Mouse (Mus musculus) MEL (cell line): ENCODE data around the gene Ube2t. TPM values are rescaled to one million over a fixed set of nuclear protein-coding genes. Genes with fewer than 3 reads are reported as not detected.

ENCODE experiments used
- DNase-seq: peaks from one replicate; pipeline ENCODE4 v3.0.0; 2011; ENCODE audit warnings: low read depth, low spot score
- H3K27ac ChIP-seq: 2 replicates; pipeline ENCODE4 v1.5.1; 2012; ENCODE audit warnings: low read depth, mild to moderate bottlenecking, control low read depth, low read length, moderate library complexity; ENCODE audit not compliant: control insufficient read depth
- H3K27me3 ChIP-seq, 2 experiments: fragments of 150-350 bp in 1 of 2; sonication (generic) in 1 of 2; 2 replicates each; pipeline ENCODE4 v1.6.1; 2012; ENCODE audit warnings: low read length in 2 of 2, mild to moderate bottlenecking in 2 of 2, improper control_type of control experiment in 1 of 2, moderate library complexity in 1 of 2; ENCODE audit not compliant: insufficient read depth in 2 of 2, control insufficient read depth in 1 of 2
- H3K36me3 ChIP-seq, 2 experiments: 2 replicates each; pipeline ENCODE4 v1.6.1; 2012 to 2014; ENCODE audit warnings: low read length in 2 of 2, improper control_type of control experiment in 1 of 2, inconsistent platforms in 1 of 2, mild to moderate bottlenecking in 1 of 2; ENCODE audit not compliant: insufficient read depth in 2 of 2, control insufficient read depth in 1 of 2
- H3K4me1 ChIP-seq, 2 experiments: fragments of 150-350 bp in 1 of 2; sonication (generic) in 1 of 2; 2 replicates each; pipeline ENCODE4 v1.6.1; 2012; ENCODE audit warnings: low read length in 2 of 2, improper control_type of control experiment in 1 of 2, mild to moderate bottlenecking in 1 of 2; ENCODE audit not compliant: insufficient read depth in 2 of 2, control insufficient read depth in 1 of 2
- H3K4me3 ChIP-seq, 2 experiments: fragments of 150-350 bp in 1 of 2; sonication (generic) in 1 of 2; 2 replicates each; pipeline ENCODE4 v1.5.1; 2012; ENCODE audit warnings: low read depth in 2 of 2, low read length in 2 of 2, mild to moderate bottlenecking in 2 of 2, moderate library complexity in 2 of 2, control low read depth in 1 of 2, improper control_type of control experiment in 1 of 2; ENCODE audit not compliant: control insufficient read depth in 1 of 2, insufficient read depth in 1 of 2
- H3K79me2 ChIP-seq: 2 replicates; pipeline ENCODE4 v1.6.1; 2012; ENCODE audit warnings: mild to moderate bottlenecking, low read length, moderate library complexity; ENCODE audit not compliant: control insufficient read depth, poor library complexity, insufficient read depth
- H3K9ac ChIP-seq: 2 replicates; pipeline ENCODE4 v1.6.1; 2012; ENCODE audit warnings: low read depth, mild to moderate bottlenecking, control low read depth, low read length, moderate library complexity; ENCODE audit not compliant: control insufficient read depth, poor library complexity, severe bottlenecking
- H3K9me3 ChIP-seq: fragments of 150-350 bp; sonication (generic); replicated peaks from 2 replicates; pipeline ENCODE4 v1.6.1; 2012; ENCODE audit warnings: mild to moderate bottlenecking, low read length, improper control_type of control experiment, moderate library complexity; ENCODE audit not compliant: insufficient read depth
- EP300 ChIP-seq, 2 experiments: IDR thresholded peaks; 2 replicates each; pipeline ENCODE4 v1.6.1; 2011; ENCODE audit warnings: improper control_type of control experiment in 2 of 2, low read length in 2 of 2, low read depth in 1 of 2, mild to moderate bottlenecking in 1 of 2
- ETS1 ChIP-seq: IDR thresholded peaks from 2 replicates; pipeline ENCODE4 v1.6.1; 2012; ENCODE audit warnings: low read depth, mild to moderate bottlenecking, inconsistent platforms, low read length, improper control_type of control experiment, moderate library complexity
- JUND ChIP-seq: IDR thresholded peaks from 2 replicates; pipeline ENCODE4 v1.6.1; 2011; ENCODE audit warnings: low read depth, mild to moderate bottlenecking, improper control_type of control experiment, low read length
- KAT2A ChIP-seq: conservative IDR thresholded peaks from 2 replicates; pipeline ENCODE4 v1.6.1; 2012; ENCODE audit warnings: low read depth, low read length, improper control_type of control experiment, inconsistent platforms
- MAFK ChIP-seq: IDR thresholded peaks from 2 replicates; pipeline ENCODE4 v1.6.1; 2011; ENCODE audit warnings: low read depth, mild to moderate bottlenecking, low read length, improper control_type of control experiment, borderline replicate concordance
- MAX ChIP-seq: IDR thresholded peaks from 2 replicates; pipeline ENCODE4 v1.6.1; 2011; ENCODE audit warnings: low read length, improper control_type of control experiment
- MEF2A ChIP-seq: IDR thresholded peaks from 2 replicates; pipeline ENCODE4 v1.6.1; 2014; ENCODE audit warnings: low read depth, mild to moderate bottlenecking, inconsistent platforms, low read length, improper control_type of control experiment; ENCODE audit not compliant: poor library complexity, insufficient replicate concordance, severe bottlenecking; ENCODE audit errors: extremely low read depth
- MXI1 ChIP-seq: IDR thresholded peaks from 2 replicates; pipeline ENCODE4 v1.6.1; 2011; ENCODE audit warnings: mild to moderate bottlenecking, low read depth, low read length, improper control_type of control experiment
- NELFE ChIP-seq: IDR thresholded peaks from 2 replicates; pipeline ENCODE4 v1.6.1; 2011; ENCODE audit warnings: low read depth, low read length, improper control_type of control experiment
- NRF1 ChIP-seq: IDR thresholded peaks from 2 replicates; pipeline ENCODE4 v1.6.1; 2014; ENCODE audit warnings: low read depth, mild to moderate bottlenecking, inconsistent platforms, low read length, improper control_type of control experiment, moderate library complexity; ENCODE audit not compliant: poor library complexity, insufficient read depth, severe bottlenecking
- POLR2A ChIP-seq, 2 experiments: IDR thresholded peaks; 2 replicates each; pipeline ENCODE4 v1.6.1; 2011 to 2012; ENCODE audit warnings: low read length in 2 of 2, mild to moderate bottlenecking in 2 of 2, control low read depth in 1 of 2, improper control_type of control experiment in 1 of 2, low read depth in 1 of 2, moderate library complexity in 1 of 2; ENCODE audit not compliant: control insufficient read depth in 1 of 2, insufficient read depth in 1 of 2, poor library complexity in 1 of 2
- POLR2AphosphoS5 ChIP-seq: IDR thresholded peaks from 2 replicates; pipeline ENCODE4 v1.6.1; 2012; ENCODE audit warnings: low read depth, borderline replicate concordance, mild to moderate bottlenecking, inconsistent platforms, low read length, moderate library complexity, mixed read lengths
- TBP ChIP-seq: IDR thresholded peaks from 2 replicates; pipeline ENCODE4 v1.8.0; 2011; ENCODE audit warnings: low read depth, low read length, improper control_type of control experiment
- UBTF ChIP-seq: IDR thresholded peaks from 2 replicates; pipeline ENCODE4 v1.6.1; 2012; ENCODE audit warnings: low read depth, mild to moderate bottlenecking, inconsistent platforms, low read length, improper control_type of control experiment, moderate library complexity, borderline replicate concordance; ENCODE audit not compliant: insufficient read depth
- ZC3H11A ChIP-seq: IDR thresholded peaks from 2 replicates; pipeline ENCODE4 v1.6.1; 2012; ENCODE audit warnings: low read depth, mild to moderate bottlenecking, inconsistent platforms, low read length, improper control_type of control experiment
- ZKSCAN1 ChIP-seq: IDR thresholded peaks from 2 replicates; pipeline ENCODE4 v1.6.1; 2012; ENCODE audit warnings: low read depth, mild to moderate bottlenecking, inconsistent platforms, low read length, improper control_type of control experiment, moderate library complexity
- polyA plus RNA-seq, 2 experiments: library from polyadenylated mRNA; stranded (reverse) in 1 of 2; unstranded in 1 of 2; fragments of >175 nt in 1 of 2; fragments of >200 nt in 1 of 2; gene quantifications; 2 replicates each; pipeline versions ENCODE4 v1.2.1 to v1.2.4; 2012; ENCODE audit warnings: low replicate concordance in 2 of 2, low read depth in 1 of 2; ENCODE audit not compliant: insufficient read length in 2 of 2, insufficient read depth in 1 of 2, missing spikeins in 1 of 2
- total RNA-seq: library from RNA; depleted of rRNA; stranded (reverse); fragments of 300-350 nt; gene quantifications from 2 replicates; pipeline ENCODE4 v1.2.3, GENCODE M21; 2012

Gene Ube2t
- total and polyA plus RNA-seq, 3 experiments, result 14.4 to 23.1 TPM; not detected in 1

- no peaks in the 10 kb centered on the region for H3K36me3 ChIP-seq
- H3K9ac ChIP-seq, result no peak overlapping the region
- H3K27ac ChIP-seq, result no peak overlapping the region
- peaks cover 1 to 2% of the 10 kb centered on the region in 2 experiments; a peak in 2 of 4 replicates for H3K27me3 ChIP-seq
- H3K9me3 ChIP-seq, result no peaks in the 10 kb centered on the region
- H3K4me3 ChIP-seq, result no peak overlapping the region
- H3K4me1 ChIP-seq, result peaks cover 0 to 3% of the 10 kb centered on the region in 2 experiments; a peak in 3 of 4 replicates
- H3K79me2 ChIP-seq, result no peaks in the 10 kb centered on the region
- TF ChIP-seq MAFK, result no peak
- no peak for DNase-seq
Measured at GRCm38 (mm10) chr1:134995437-134995836, 33.1 kb downstream of the Ube2t start.

- H3K9ac ChIP-seq, result no peak overlapping the region
- H3K36me3 ChIP-seq, result peaks cover 0 to 2% of the 10 kb centered on the region in 2 experiments; a peak in 1 of 4 replicates
- peak; percentile 11 for DNase-seq
- peaks cover 0 to 7% of the 10 kb centered on the region in 2 experiments; a peak in 3 of 4 replicates for H3K4me1 ChIP-seq
- no peaks in the 10 kb centered on the region for H3K9me3 ChIP-seq
- peaks cover 1 to 2% of the 10 kb centered on the region in 2 experiments; a peak in 2 of 4 replicates for H3K27me3 ChIP-seq
- no peaks in the 10 kb centered on the region for H3K79me2 ChIP-seq
- no peak overlapping the region for H3K4me3 ChIP-seq
- TF ChIP-seq KAT2A, result no peak
- TF ChIP-seq EP300 (IDR thresholded peaks at IDR 0.05; ENCODE audit: low read depth in 1 of 2, low read length in 2 of 2), result no peak
- TF ChIP-seq NRF1, result no peak
- no peak for TF ChIP-seq MAX
- TF ChIP-seq POLR2AphosphoS5, result no peak
- TF ChIP-seq ZKSCAN1, result no peak
- no peak for TF ChIP-seq POLR2A (IDR thresholded peaks at IDR 0.05; ENCODE audit: control insufficient read depth in 1 of 2, insufficient read depth in 1 of 2, low read depth in 1 of 2, low read length in 2 of 2, poor library complexity in 1 of 2)
- no peak for TF ChIP-seq MXI1
- TF ChIP-seq TBP, result no peak
- TF ChIP-seq JUND, result no peak
- TF ChIP-seq MEF2A, result no peak
- no peak for TF ChIP-seq ETS1
- no peak for TF ChIP-seq NELFE
- TF ChIP-seq ZC3H11A, result no peak
- no peak for TF ChIP-seq UBTF
- H3K27ac ChIP-seq, result no peak overlapping the region
Measured at GRCm38 (mm10) chr1:134995954-134996353, 33.6 kb downstream of the Ube2t start.
